14 mouse cellular contexts compared by ENCODE assay signal in the genomic region with DNA sequence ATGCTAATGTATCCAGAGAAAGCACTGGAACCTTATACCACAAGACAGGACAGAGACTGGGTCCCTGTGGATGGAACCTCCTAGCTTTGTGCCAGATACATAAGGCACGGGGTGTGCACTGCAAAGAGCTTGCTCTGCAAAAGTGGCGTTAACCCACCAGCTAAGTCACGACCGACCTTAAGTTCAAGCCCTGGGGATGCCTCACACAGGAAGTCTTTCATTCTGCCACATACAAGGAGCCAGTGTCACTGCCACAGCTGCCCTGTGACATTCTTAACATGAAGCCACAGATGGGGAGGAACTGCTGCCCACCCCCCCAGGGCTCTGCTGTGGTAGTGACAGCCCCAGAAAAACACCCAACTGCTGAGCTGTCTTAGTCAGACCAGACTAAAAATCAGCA. TPM values are rescaled to one million over a fixed set of nuclear protein-coding genes. Genes with fewer than 3 reads are reported as not detected.
DNase-seq lines count a peak whose midpoint lies in the region; ATAC-seq and TF ChIP-seq lines count a peak whose summit lies in the region.
"Had no signal": no experiment of that assay in that cellular context is flagged by ENCODE, and none has a peak within 500 bp of the region (broad histone marks: within the 10 kb centered on the region; RNA-seq: fewer than 3 reads in every experiment).

No protein-coding gene starts in this region.

- H3K9ac ChIP-seq in lung, postnatal 0 days (replicated peaks; ENCODE audit: low read depth): no peak overlapping the region
- H3K9ac ChIP-seq in hindbrain, embryonic 13.5 days: no peak overlapping the region
- H3K9ac ChIP-seq: forebrain, embryonic 13.5 days had no signal

- peak overlapping the region; percentile 6; the same call in 1 of the 2 replicates for H3K27ac ChIP-seq in lung, postnatal 0 days (ENCODE audit: low read length)
- H3K27ac ChIP-seq in hindbrain, embryonic 13.5 days: no peak overlapping the region
- H3K27ac ChIP-seq: forebrain, embryonic 13.5 days; heart, embryonic 10.5 days had no signal

- WGBS in lung, postnatal 0 days: 46% methylated on average over 4 of the region's 4 CpGs
- WGBS in hindbrain, embryonic 13.5 days: 56% methylated on average over 4 of the region's 4 CpGs

- TF ChIP-seq CTCF in lung, postnatal 0 days (IDR thresholded peaks at IDR 0.05): no peak

- H3K4me2 ChIP-seq in lung, postnatal 0 days (replicated peaks; ENCODE audit: low read depth, low read length): no peak overlapping the region
- no peak overlapping the region for H3K4me2 ChIP-seq in hindbrain, embryonic 13.5 days
- H3K4me2 ChIP-seq: forebrain, embryonic 13.5 days had no signal

- H3K9me3 ChIP-seq in lung, postnatal 0 days (ENCODE audit: low read length): no peaks in the 10 kb centered on the region
- 0 out of 2 replicates have a peak, but pooled peaks cover 2% of the 10 kb centered on the region for H3K9me3 ChIP-seq in hindbrain, embryonic 13.5 days
- H3K9me3 ChIP-seq: forebrain, embryonic 13.5 days; heart, embryonic 10.5 days had no signal

- TF ChIP-seq EP300 in lung, postnatal 0 days (IDR thresholded peaks at IDR 0.05): no peak

- H3K36me3 ChIP-seq in lung, postnatal 0 days (ENCODE audit: insufficient read depth, low read length): no peaks in the 10 kb centered on the region; the same call in 1 of the 2 replicates
- peaks cover 4% of the 10 kb centered on the region; the same call in 1 of the 2 replicates for H3K36me3 ChIP-seq in hindbrain, embryonic 13.5 days

- no peaks in the 10 kb centered on the region for H3K27me3 ChIP-seq in lung, postnatal 0 days (replicated peaks; ENCODE audit: insufficient read depth, low read length)
- H3K27me3 ChIP-seq in hindbrain, embryonic 13.5 days: no peaks in the 10 kb centered on the region
- H3K27me3 ChIP-seq: forebrain, embryonic 13.5 days; Patski had no signal

- DNase-seq in lung, postnatal 0 days (ENCODE audit: low spot score): no peak
- no peak for DNase-seq in lung, postnatal 36 days
- peak; percentile 31 for DNase-seq in brain, adult 2 months (ENCODE audit: low read depth, low spot score)
- DNase-seq in thymus, postnatal 10 days (ENCODE audit: low spot score in 2 of 2): peak; percentile 81 to 89
- DNase-seq in layer of hippocampus, adult 9-11 months: no peak
- DNase-seq in cerebellum, postnatal 10 days: no peak
- DNase-seq: kidney, postnatal 4 days; lung, adult 18-20 months; right cerebral cortex, postnatal 25 days had no signal

- H3K4me1 ChIP-seq in lung, postnatal 0 days (ENCODE audit: insufficient read depth, low read depth, low read length): peaks cover 40% of the 10 kb centered on the region
- peaks cover 30% of the 10 kb centered on the region for H3K4me1 ChIP-seq in hindbrain, embryonic 13.5 days (replicated peaks)

- no peak for ATAC-seq in lung, postnatal 0 days
- ATAC-seq in megakaryocyte, adult 5-6 weeks (ENCODE audit: poor library complexity, severe bottlenecking): peak; percentile 63
- ATAC-seq in hindbrain, embryonic 13.5 days (ENCODE audit: low FRiP score): no peak
- ATAC-seq: forebrain, embryonic 13.5 days; Patski had no signal

- no peak overlapping the region for H3K4me3 ChIP-seq in lung, postnatal 0 days (ENCODE audit: low read depth, low read length)
- H3K4me3 ChIP-seq in hindbrain, embryonic 13.5 days: no peak overlapping the region
- H3K4me3 ChIP-seq: forebrain, embryonic 13.5 days; heart, embryonic 10.5 days had no signal

RNA-seq across cellular contexts. Expression of gene Scarb2, which starts 15.9 kb away (rescaled TPM):
- 46.6 and 52.4 TPM in 2 replicates for polyA plus RNA-seq in lung, postnatal 0 days (2015; fragmentation: Nextera tagmentation; extraction: Ambion mirVana)
- total RNA-seq in megakaryocyte, adult 5-6 weeks (2015): 52.0 and 52.9 TPM in 2 replicates
- total RNA-seq in megakaryocyte, adult 5-6 weeks (2017): 79.9 and 82.0 TPM in 2 replicates
- 20.5 and 20.7 TPM in 2 replicates for polyA plus RNA-seq in hindbrain, embryonic 13.5 days (2015; fragmentation: Nextera tagmentation; extraction: Ambion mirVana)

RNA-seq across cellular contexts. Expression of gene Nup54, which starts 55.8 kb away (rescaled TPM):
- 19.7 and 20.3 TPM in 2 replicates for polyA plus RNA-seq in lung, postnatal 0 days (2015; fragmentation: Nextera tagmentation; extraction: Ambion mirVana)
- total RNA-seq in megakaryocyte, adult 5-6 weeks (2015): 49.7 and 63.3 TPM in 2 replicates
- total RNA-seq in megakaryocyte, adult 5-6 weeks (2017): 56.8 and 73.3 TPM in 2 replicates
- 51.0 and 56.7 TPM in 2 replicates for polyA plus RNA-seq in hindbrain, embryonic 13.5 days (2015; fragmentation: Nextera tagmentation; extraction: Ambion mirVana)

Comparison
In these comparisons a context has a peak if more than half of its experiments do, and no peak if none do; other contexts are left out.
1. DNase-seq: peak in brain, adult 2 months (single experiment) and thymus, postnatal 10 days (2 of 2); none in lung, postnatal 0 days (single experiment), lung, postnatal 36 days (single experiment), layer of hippocampus, adult 9-11 months (single experiment) and cerebellum, postnatal 10 days (0 of 2).